Mouse (Mus musculus): ENCODE data around the gene Dhx33.
A peak's percentile ranks its signal among the peaks of the same experiment; 100 is the strongest.

The Dhx33 gene

DNA sequence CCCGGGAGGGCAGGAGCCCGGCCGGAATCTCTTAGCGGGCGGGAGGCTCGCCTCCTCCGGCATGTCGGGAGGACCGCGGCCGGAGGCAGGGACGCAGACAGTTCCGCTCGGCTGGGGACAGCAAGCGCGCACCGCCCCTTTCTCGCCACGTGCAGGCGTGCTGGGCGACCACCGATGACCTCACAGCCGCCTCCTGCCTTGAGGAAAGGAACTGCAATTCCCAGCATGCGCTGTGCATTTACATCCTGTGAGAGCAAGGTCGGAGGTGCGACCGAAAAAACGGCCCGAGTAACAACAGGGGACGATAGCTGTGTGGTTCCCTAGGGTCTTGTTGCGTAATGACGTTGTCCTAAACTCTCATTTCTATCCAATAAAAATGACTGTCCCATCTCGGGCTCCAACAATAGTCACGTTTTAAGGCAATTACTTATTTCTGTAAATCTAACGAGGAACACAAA, at the start of gene Dhx33:
Gene Dhx33 (minus strand): TSS at position 122 of the 458 bp plus-strand sequence.
- DNase-seq (ENCODE audit: low spot score): peak; percentile 98

DNA sequence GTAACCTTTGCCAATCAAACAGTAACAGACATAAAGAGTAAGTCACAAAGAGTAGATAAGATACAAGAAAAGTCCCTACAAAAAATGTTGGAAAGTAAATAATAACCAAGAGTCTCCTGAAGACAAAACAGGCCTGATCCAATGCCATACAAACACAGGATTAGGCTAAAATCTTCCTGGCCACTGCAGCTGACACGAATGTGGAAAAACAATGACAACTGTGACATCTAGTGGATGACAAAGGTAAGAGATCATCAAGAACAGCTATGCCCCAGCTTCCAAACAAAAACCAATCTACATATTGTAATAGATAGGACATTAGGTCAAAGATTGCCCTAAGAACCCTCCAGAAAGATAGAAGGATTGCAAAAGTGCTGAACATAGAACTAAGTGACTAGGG, 48.3 kb upstream of the Dhx33 start:
- peak; percentile 79 for DNase-seq (ENCODE audit: low spot score)

DNA sequence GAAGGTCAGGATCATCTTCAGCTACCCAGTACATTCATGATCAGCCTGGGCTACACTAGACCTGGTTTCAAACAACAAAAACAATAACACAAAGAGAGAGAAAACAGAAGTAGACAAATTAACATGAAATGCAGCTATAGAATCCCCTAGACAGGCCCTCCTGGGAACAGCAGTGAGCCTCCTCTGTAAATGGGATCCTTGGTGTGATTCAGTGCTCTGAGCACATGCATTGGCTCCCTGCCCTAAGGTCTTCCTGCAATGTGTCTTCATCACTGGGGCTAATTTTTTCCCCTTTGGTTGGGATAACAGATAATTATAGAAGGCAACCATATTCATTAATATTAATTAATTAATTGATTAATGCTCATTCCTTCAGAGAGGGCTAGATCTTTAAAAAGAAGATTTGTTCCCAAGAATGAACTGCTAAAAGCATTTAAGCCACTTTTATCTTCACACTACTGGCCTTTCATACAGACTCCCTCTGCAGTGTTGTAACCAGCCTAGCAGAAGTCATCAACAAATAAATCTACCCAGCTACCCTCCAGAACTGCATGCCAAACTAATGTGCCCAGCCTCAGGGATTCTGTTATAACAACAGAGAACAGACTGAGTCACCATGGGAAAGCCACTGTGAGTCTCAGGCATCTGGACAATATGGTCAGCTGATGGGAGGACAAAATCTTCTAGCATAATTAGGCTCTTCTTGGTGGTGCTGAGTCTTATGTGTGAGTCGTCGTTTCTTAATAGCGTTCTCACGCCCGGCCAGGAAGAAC, 35.5 kb upstream of the Dhx33 start:
- DNase-seq (ENCODE audit: low spot score): no peak

DNA sequence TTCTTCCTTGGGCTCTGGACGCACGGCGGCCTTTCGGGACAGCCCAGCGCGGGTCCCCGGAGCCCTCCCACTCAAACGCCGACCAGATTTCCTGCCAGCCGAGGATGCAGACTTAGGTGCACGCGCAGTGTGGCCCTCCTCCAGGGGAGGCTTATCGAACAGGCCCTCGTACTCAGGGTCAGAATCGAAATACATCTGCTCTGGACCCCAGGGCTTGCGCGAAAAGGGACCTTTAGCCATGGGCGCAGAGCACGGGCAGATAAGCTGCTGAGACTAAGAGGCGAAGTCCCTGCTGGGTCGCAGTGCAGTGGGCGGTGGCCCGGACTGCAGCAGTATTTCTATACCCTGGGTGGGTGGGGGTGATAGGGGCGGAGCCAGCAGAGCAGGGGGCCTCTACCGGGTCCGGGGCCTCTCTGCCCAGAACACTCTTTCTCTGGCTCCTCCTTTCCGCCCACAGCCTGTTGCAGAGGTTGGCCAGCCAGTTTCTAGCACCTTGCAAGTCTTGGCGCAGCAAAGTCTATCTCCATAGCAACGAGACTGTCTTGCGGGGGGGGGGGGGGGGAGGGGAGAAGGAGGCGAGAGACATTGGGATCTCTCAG, 29.0 kb upstream of the Dhx33 start, which contains the start of gene 6330403K07Rik:
Gene 6330403K07Rik (minus strand): TSS at position 351 of the 599 bp plus-strand sequence.
- DNase-seq (ENCODE audit: low spot score): peak; percentile 89

DNA sequence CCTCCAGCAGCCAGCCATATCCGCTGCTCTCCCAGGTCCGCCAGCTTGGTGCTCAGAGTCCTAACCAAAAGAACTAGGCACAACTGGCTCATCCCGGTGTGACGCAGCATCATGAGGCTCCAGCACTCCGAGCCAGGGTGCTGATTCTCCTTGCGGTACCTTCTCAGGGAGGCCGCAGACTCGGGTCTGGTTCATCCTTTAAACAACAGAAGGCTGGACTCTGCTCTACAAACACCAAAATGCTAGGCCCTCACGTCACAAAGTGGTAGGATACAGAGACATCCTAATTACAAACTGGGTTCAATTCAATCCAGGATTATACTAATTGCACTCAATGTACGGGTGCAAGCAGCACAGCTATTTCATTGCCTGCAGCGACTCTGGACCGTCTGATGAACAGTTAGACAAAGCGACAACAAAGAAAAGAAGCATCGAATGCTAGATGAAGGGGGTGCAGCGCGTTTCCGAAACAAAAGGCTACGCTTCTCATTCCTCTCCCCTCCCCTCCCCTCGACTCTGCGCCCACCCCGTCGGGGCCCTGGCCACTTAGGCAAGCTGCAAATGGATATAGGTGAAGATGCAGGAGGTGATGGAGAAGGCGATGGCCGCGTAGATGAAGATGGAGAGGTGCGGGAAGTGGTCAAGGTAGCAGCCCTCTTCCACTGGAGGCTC, 28.4 kb upstream of the Dhx33 start:
- DNase-seq (ENCODE audit: low spot score): peak; percentile 59

DNA sequence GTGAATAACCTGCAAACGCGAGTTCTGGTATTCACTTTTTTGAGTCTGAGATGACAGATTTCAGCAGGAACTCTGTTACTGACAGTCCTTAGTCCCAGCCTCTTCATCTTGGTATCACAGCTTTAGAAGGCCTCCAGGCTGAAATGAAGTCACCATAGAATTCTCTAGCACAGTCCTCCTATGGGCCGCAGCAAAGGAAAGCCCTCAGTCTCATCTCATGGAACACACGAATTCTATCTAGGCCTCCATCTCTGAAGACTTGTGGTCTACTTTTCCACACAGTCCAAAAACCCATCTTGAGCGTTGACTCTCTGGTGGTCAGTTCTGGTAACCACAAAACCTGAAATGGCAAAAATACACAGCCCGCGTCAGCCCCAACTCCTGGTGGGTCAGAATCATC, 27.8 kb upstream of the Dhx33 start:
- no peak for DNase-seq (ENCODE audit: low spot score)

DNA sequence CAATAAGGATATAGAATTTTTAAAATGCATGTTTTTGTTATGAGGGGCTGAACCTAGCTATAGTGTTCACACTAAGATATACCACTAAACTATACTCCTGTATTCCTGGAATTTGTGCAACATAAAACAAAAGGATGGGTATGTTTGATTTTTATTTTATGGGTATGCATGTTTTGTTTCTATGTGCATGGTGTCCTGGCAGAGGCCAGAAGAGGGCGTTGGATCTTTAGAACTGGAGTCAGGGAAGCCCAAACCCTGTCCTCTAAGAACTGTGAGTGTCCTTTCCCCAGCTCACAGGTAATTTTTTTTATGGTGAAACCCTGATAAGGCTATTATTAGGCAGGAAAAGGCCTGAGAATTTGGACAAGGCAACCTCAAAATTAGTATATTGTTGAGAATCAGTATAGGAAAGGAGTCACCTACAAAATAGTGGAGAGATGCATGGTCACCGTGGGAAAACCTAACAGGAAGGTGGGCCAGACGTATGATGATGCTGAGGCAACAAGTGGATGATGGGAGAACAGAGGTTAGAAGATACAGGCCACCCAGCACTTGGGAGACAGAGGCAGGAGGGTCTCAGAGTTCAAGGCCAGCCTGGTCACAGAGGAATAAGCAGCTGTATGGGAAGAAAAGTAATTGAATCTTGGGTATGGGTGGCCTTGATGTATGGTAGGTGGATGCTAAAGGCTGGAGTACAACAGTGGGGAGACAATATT, 25.3 kb upstream of the Dhx33 start:
- DNase-seq (ENCODE audit: low spot score): no peak

DNA sequence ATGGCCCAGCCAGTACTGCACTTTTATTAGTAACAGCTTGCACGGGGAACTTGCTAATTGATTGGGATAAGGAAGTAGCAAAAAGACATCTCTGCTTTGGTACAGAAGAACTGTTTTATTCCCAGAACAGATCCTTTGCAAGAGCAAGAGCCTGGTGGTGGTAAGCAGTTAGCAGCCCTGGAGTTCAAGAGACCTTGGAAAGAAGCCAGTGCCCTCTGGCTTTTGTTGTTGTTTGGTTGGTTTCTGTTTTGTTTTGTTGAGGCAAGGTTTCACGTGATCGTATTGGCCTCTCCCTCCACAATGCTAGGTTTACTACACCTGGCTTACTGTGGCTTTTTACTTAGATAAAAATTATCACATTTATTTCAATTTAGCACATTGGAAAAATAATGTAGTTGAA, 24.0 kb upstream of the Dhx33 start:
- no peak for DNase-seq (ENCODE audit: low spot score)

DNA sequence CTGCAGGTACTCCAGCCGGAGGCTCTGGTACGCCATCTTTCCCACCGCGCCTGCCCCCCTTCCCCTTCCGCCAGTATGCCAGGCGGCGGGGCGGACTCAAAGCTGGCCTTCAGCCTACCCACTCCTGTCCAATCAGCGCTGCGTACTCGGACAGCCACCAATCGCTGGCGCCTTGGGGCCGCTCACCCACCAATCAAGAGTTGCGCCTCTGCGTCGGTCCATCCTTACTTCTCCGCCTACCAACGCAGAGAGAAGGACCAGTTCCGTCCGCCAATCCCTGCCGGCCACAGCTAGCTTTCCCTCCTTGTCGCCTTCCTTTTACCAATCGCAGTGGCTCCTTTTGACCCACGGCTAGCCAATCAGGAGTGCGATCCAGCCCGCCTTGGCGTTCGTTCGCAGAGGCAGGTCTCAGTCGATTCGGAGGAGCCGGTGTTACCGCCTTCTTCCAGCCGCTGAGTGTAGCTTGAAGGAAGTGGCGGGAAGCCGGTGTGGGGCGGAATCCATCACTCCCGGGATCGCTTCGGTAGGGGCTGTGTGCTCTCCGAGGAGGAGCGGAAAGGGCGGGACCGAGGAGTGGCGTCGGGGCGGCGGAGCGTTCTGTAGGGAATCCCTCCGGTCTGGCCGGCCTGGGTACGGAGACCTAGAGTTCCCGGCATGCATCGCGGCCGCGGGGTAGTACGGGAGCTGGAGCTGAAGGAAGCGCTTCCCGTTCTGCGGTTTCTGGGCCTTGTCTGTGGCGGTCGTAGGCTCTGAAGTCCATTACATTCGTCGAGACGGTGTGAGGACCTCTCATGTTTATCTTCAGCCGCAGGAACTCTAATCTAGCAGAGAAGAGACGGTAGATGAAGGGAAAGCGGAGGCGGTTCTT, 15.2 kb upstream of the Dhx33 start, which contains the start of the genes Mis12 and Derl2:
Gene Mis12 (plus strand): TSS at position 411 of the 868 bp plus-strand sequence.
Gene Derl2 (minus strand): TSS at position 641 of the 868 bp plus-strand sequence.
- peak; percentile 99 for DNase-seq (ENCODE audit: low spot score)

DNA sequence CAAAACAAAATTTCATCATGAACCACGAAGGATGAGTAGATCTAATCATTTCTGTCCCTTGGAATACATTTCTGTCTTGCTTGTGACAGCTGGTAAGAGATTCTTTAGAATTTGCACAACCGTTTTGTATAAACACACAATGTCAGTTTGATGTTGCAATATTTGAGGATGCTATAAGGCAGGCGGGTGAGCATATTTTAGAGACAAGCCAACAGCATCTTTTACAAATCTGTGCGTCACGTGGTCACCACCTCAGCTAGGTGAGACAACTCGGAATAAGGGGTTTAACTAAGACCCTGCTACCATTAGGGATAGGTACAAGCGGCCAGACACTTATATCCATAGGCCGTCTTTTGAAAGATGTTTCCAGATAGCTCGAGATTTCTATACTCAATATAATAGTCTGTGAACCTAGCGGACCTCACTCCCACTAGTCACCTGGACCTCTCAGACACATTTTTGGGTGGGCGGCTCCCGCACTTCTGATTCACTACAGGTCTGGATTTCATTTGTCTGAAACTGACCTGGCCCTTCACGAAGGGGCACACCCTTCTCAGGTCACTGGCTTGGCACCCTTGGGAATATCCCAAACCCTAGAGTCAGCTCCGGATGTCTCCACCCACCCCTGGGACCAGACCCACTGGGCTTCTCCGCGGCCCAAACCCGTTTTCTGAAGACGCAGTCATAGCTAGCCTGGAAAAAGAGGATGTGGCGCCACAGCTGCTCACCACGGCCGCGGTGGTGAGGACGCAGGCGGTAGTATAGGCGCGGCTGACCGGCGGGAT, 14.4 kb upstream of the Dhx33 start:
- DNase-seq (ENCODE audit: low spot score): peak; percentile 6

DNA sequence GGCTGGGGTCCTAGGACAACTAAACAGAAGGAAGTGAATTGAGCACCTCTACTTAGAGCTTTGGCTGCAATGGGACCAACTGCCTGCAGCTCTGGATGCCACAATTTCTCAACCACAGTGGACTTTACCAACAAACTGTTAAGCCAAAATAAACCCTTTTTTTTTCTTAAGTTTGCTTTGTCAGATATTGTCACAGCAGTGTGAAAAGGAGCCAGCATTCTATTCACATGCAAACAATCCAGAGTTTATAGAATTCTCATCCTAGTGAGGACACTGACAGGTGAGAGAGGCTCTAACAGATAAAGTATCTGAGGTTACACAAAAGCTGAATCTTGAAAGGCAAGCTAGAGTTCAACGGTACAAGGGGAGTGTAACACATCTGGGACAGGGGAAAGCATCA, 12.8 kb upstream of the Dhx33 start:
- no peak for DNase-seq (ENCODE audit: low spot score)

DNA sequence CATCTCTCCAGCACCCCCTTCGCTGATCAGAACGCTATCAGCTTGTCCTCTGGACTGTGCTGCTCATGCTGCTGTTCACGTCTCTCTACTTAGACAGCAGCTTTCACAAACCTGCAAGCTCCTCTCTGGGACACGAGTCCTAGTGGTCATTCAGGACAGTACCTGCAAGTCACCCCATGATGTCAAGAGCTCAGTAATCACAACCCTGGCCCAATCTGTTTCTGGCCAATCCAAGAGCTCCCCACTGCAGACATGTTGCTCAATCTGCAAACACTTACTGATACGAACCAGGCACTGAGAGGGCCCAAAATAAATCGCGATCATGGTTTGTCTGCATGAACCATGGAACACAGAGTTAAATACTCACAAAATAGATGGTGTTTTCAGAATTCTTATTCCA, 8.5 kb upstream of the Dhx33 start:
- DNase-seq (ENCODE audit: low spot score): no peak

DNA sequence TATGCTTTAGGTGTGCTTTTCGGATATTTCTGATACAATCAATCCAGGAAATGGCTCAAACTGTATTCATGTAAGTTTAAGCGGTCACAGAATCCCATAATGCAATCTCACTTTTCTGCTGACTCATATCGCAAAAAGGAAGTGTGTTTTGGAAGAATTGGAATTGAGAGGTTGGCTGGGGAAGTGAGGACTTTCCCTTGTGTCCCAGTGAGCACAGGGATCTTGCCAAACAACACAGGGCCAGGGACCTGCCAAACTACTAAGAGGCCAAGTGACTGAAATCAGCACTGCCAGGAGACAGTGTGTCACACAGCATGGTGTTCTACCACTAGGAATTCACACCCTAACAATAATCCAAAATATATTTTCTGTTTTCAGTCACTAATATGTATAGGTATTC, 4.1 kb upstream of the Dhx33 start:
- no peak for DNase-seq (ENCODE audit: low spot score)

DNA sequence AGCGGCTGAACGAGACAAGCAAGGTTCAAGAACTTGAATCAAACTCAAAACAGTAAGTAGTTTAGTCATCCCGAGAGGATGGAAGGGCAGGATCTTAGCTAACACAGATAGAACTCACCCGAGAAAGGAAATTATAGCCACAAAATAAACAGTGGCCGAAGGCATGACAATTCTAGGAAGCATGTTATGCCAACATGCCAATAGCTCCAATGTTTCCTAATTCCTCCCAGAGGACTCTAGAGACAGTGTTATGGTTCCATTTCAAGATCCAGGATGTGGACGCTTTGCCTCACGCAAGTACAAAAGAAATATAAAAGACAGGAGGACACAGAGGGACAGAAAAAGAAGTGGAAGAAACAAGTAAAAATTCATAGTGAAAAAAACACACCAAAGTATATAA, 3.6 kb upstream of the Dhx33 start:
- no peak for DNase-seq (ENCODE audit: low spot score)

DNA sequence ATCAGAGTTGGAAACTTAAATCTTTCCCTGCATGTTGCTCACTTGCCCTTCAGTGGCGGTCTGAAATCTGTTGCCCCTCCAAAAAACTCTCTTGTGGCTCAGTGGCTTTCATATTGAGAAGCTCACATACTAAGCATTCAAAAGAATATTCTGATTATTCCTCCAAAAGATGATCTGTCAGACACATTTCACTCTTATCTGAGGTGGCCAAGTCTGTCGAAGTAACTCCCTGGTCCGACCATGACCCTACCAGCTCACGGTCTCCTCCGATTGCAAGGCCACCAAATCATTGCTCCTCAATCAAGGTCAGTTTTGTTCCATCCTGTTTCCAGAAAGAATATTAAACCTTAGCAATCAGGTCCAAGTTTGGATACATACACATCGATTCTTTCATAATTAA, 2.8 kb upstream of the Dhx33 start:
- no peak for DNase-seq (ENCODE audit: low spot score)

DNA sequence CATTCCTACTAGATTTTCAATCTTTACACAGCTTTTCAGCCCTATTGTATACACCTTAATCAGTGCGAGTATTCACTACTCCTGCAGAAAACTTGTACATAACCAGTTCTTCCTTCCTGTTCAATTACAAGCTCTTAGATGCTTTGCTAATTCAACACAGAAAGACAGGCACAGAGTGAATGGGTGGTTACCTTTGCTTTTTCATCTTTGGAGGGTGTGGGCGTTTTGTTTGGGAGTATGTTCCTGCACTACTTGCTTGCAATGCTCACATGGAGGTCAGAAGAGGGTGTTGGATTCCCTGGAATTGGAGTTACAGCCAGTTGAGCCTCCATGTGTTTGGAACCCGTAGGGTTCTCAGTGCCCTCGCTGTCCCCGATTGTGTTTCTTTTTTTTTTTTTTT, 809 bp upstream of the Dhx33 start:
- DNase-seq (ENCODE audit: low spot score): no peak

DNA sequence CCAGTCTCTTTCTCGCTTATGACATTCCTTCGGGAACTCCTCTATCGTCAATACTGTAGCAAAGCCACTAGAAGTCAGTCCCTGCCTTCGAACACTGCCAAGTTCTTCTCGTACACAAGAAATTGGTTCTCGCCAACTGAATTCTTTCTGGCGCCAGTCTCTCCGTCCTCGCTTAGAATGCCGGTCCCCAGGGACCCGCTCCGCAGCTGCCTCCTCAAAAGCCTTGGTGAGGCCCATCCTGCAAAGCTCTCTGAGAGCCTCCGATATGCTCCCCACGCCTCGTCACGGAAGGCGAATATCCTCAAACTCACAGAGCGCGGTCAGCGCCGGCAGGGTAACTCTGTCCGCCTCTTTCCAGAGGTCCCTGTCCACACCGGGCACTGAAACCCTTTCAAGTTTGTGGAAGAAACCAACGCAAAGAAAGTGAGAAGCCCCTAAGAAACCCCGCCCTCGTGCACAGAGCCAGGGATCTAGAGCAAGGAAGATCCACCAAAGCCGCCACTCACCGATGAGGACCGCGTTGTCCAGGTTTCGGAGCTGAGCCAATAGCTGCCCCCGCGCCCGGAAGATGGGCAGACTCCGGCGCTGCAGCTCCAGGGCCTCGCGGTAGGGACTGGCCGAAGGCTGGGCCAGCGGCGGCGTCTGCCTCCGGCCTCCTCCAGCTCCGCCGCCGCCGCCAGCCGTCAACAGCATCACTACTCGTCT, 474 bp downstream of the Dhx33 start:
- peak; percentile 57 for DNase-seq (ENCODE audit: low spot score)

DNA sequence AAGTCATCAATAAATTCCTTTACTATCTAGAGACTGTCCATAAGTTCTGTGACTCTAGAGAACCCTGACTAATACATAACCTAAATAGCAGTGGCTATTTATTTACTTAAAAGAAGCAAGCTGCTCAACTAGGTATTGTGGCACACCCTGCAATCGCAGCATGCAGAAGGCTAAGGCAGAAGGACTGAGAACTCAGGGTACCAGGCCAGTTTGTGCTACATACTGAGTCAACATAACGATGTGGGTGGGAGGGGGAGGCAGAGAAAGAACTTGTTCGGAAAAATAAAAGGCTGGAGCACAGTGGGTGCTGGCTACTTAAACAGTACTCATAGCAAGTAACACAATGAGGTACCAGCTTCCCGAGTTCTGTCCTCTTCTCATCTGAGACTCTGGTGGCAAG, 3.1 kb downstream of the Dhx33 start:
- no peak for DNase-seq (ENCODE audit: low spot score)

DNA sequence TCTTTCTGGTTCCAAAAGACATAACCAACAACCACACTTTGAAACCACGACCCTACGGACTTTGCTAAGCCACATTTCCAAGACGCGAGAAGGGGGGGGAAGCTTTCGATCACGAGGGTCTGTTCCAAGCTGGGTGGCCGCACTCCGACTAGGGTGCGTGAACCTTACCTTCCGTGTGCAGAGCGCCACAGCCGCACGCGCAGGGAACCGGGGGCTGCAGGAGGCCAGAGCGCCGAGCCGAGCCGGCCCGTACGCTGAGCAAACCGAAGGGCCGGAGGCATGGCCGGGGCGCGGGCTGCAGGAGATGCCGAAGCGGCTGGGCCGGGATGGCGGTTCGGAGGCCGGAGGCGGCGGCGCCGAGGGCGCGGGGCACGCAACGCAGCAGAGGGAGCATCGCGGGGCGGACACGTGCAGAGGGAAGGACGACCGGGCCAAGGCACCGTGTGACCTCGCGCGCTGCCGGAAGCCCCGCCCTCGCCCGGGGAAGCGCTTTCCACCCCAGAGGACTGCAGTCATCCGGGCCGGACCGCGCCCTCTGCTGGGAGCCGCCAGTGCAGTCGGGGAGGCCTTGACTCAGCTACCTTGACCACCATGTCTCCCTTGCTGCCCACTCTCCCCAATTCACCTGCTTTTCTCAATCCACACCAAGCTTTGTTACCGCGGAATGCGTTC, 21.5 kb downstream of the Dhx33 start, which contains the start of gene C1qbp:
Gene C1qbp (minus strand): TSS at position 470 of the 672 bp plus-strand sequence.
- DNase-seq (ENCODE audit: low spot score): peak; percentile 96

Data from retina, embryonic 14.5 days (tissue).